Mouse (Mus musculus) olfactory bulb, adult 2 months (tissue): ENCODE data around the gene Plppr2.

Experiments
- CTCF ChIP-seq: fragments of 200-500 bp; IDR thresholded peaks from 2 replicates; pipeline ENCODE4 v1.5.1; 2012; ENCODE audit warnings: low read depth, mild to moderate bottlenecking, low read length, moderate library complexity; ENCODE audit not compliant: insufficient read depth
- POLR2A ChIP-seq: fragments of 200-500 bp; IDR thresholded peaks from 2 replicates; pipeline ENCODE4 v1.6.1; 2012; ENCODE audit warnings: mild to moderate bottlenecking, low read depth, low read length, moderate library complexity; ENCODE audit not compliant: insufficient read depth

- TF ChIP-seq CTCF, result no peak
- TF ChIP-seq POLR2A, result no peak
Observed at GRCm38 (mm10) chr9:21947540-21948130, 10.8 kb downstream of the Plppr2 start.
